Mouse (Mus musculus) hindbrain, embryonic 14.5 days (tissue): Measurements from ENCODE around the gene Prmt7. TPM values are rescaled to one million over a fixed set of nuclear protein-coding genes. Genes with fewer than 3 reads are reported as not detected.

Source experiments
- ATAC-seq: fragments of 200-750 bp; cut with Nextera tagmentation; 2 replicates; pipeline ENCODE4 v1.8.0; 2017; ENCODE audit warnings: moderate number of reproducible peaks, mild to moderate bottlenecking, moderate TSS enrichment, moderate library complexity; ENCODE audit not compliant: low FRiP score
- DNase-seq: peaks from one replicate; pipeline ENCODE4 v3.0.0-alpha.2; 2015; ENCODE audit warnings: low spot score
- H3K27ac ChIP-seq: fragments of 300-500 bp; sonication (generic); 2 replicates; pipeline ENCODE4 v1.5.1; 2014; ENCODE audit warnings: mild to moderate bottlenecking, moderate library complexity
- H3K27me3 ChIP-seq: fragments of 300-500 bp; sonication (generic); 2 replicates; pipeline ENCODE4 v1.6.1; 2014; ENCODE audit warnings: mild to moderate bottlenecking, low read length, mixed read lengths; ENCODE audit not compliant: control insufficient read depth, insufficient read depth
- H3K36me3 ChIP-seq: fragments of 300-500 bp; sonication (generic); replicated peaks from 2 replicates; pipeline ENCODE4 v1.6.1; 2014; ENCODE audit not compliant: control insufficient read depth, insufficient read depth
- H3K4me1 ChIP-seq: fragments of 300-500 bp; sonication (generic); replicated peaks from 2 replicates; pipeline ENCODE4 v1.6.1; 2014; ENCODE audit warnings: antibody characterized with exemption, low read length, mixed read lengths; ENCODE audit not compliant: control insufficient read depth, insufficient read depth
- H3K4me2 ChIP-seq: fragments of 300-500 bp; sonication (generic); replicated peaks from 2 replicates; pipeline ENCODE4 v1.6.1; 2014; ENCODE audit warnings: mild to moderate bottlenecking, moderate library complexity
- H3K4me3 ChIP-seq: fragments of 300-500 bp; sonication (generic); replicated peaks from 2 replicates; pipeline ENCODE4 v1.5.1; 2014; ENCODE audit warnings: mild to moderate bottlenecking, low read length
- H3K9ac ChIP-seq: fragments of 300-500 bp; sonication (generic); 2 replicates; pipeline ENCODE4 v1.6.1; 2014
- H3K9me3 ChIP-seq: fragments of 300-500 bp; sonication (generic); 2 replicates; pipeline ENCODE4 v1.6.1; 2016; ENCODE audit warnings: low read length; ENCODE audit not compliant: control insufficient read depth
- WGBS: fragments of 180-500 bp; shearing (Covaris S2); extraction: QIAGEN DNeasy Blood & Tissue Kit; methylation state at CpG from one replicate; pipeline ENCODE4 v1.1.7; 2014; 5-methylcytosine and 5-hydroxymethylcytosine counted together
- polyA plus RNA-seq: library from polyadenylated mRNA; unstranded; fragments of >200 nt; fragmentation: Nextera tagmentation; extraction: Ambion mirVana; gene quantifications from 2 replicates; pipeline ENCODE4 v1.2.1, GENCODE M21; 2014

The Prmt7 gene
- polyA plus RNA-seq, 1 experiment from 2014 or later, result 57.4 TPM

- H3K4me3 ChIP-seq, result peak overlapping the region; percentile 72
- H3K9me3 ChIP-seq, result no peaks in the 10 kb centered on the region
- peak overlapping the region; percentile 51 for H3K4me2 ChIP-seq
- peak; percentile 72 for ATAC-seq
- peak overlapping the region; percentile 85 for H3K9ac ChIP-seq
- WGBS, result 1% methylated on average over 35 of the region's 35 CpGs
- no peak for DNase-seq
- H3K27me3 ChIP-seq, result no peaks in the 10 kb centered on the region
- peaks cover 59% of the 10 kb centered on the region for H3K36me3 ChIP-seq
- H3K4me1 ChIP-seq, result peaks cover 14% of the 10 kb centered on the region
- peak overlapping the region; percentile 91 for H3K27ac ChIP-seq
Measured at GRCm38 (mm10) chr8:106210035-106210731, 553 bp upstream of the Prmt7 start.

GRCm38 (mm10) chr8:106211421-106211820 is 685 bp downstream of the Prmt7 start:
- H3K27me3 ChIP-seq, result no peaks in the 10 kb centered on the region
- peaks cover 14% of the 10 kb centered on the region for H3K4me1 ChIP-seq
- 7% methylated on average over 13 of the region's 13 CpGs for WGBS
- H3K36me3 ChIP-seq, result peaks cover 62% of the 10 kb centered on the region
- H3K9me3 ChIP-seq, result no peaks in the 10 kb centered on the region
- H3K4me2 ChIP-seq, result peak overlapping the region; percentile 51
- H3K4me3 ChIP-seq, result peak overlapping the region; percentile 72
- peak; percentile 45 for DNase-seq
- no peak for ATAC-seq
- H3K9ac ChIP-seq, result peak overlapping the region; percentile 85
- peak overlapping the region; percentile 91 for H3K27ac ChIP-seq

DNA sequence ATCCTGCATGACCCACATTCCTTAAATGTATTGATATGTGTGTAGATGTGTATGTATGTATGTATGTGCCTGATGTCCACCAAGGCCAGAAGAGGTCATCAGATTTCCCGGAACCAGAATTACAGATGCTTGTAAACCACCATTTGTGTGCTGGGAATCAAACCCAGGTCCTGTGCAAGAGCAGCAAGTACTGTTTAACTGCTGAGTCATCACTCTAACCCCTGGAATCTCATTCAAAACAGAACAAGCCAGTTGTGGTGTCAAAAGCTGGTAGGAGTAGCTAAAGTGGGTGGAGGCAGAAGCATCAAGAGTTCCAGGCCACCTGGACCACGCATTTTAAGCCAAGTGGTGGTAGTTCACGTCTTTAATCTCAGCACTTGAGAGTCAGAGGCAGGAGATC is 3.2 kb downstream of the Prmt7 start:
- DNase-seq, result no peak
- no peak overlapping the region for H3K4me3 ChIP-seq
- no peak overlapping the region for H3K4me2 ChIP-seq
- H3K36me3 ChIP-seq, result peaks cover 62% of the 10 kb centered on the region
- no peak overlapping the region for H3K27ac ChIP-seq
- H3K27me3 ChIP-seq, result no peaks in the 10 kb centered on the region
- ATAC-seq, result no peak
- H3K9me3 ChIP-seq, result no peaks in the 10 kb centered on the region
- WGBS, result 93% methylated on average over 3 of the region's 3 CpGs
- H3K4me1 ChIP-seq, result peaks cover 14% of the 10 kb centered on the region
- no peak overlapping the region for H3K9ac ChIP-seq

DNA sequence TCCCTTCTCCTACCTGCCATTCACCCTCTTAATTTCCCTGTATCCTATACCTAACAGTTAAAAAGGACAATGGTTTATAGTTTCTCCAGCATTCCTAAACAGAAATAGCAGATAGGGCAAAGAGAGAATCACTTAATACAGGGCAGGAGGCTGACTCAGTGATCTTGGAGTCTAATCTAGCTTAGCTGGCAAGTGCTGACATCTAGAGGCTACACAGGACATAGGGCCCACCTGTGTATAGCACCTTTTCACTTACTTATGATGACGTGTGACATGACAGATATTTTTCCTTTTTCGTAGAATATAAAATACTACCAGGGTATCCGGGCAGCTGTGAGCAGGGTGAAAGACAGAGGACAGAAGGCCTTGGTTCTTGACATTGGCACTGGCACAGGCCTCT is 8.9 kb downstream of the Prmt7 start:
- no peak overlapping the region for H3K9ac ChIP-seq
- H3K27me3 ChIP-seq, result no peaks in the 10 kb centered on the region
- no peaks in the 10 kb centered on the region for H3K9me3 ChIP-seq
- no peak overlapping the region for H3K4me2 ChIP-seq
- no peak overlapping the region for H3K4me3 ChIP-seq
- 92% methylated on average over 3 of the region's 3 CpGs for WGBS
- no peaks in the 10 kb centered on the region for H3K4me1 ChIP-seq
- ATAC-seq, result no peak
- H3K36me3 ChIP-seq, result peaks cover 96% of the 10 kb centered on the region
- no peak overlapping the region for H3K27ac ChIP-seq
- no peak for DNase-seq

- ATAC-seq (no peak), DNase-seq (peak; percentile 77)
- Histone ChIP-seq H3K27ac (no peak overlapping the region), H3K36me3 (peaks cover 84% of the 10 kb centered on the region), H3K4me2 (no peak overlapping the region), H3K4me3 (no peak overlapping the region), H3K9me3 (no peaks in the 10 kb centered on the region), H3K27me3 (no peaks in the 10 kb centered on the region), H3K9ac (no peak overlapping the region), H3K4me1 (no peaks in the 10 kb centered on the region)
- WGBS, result 46% methylated on average over 9 of the region's 9 CpGs
Measured at GRCm38 (mm10) chr8:106226589-106226988, 15.9 kb downstream of the Prmt7 start.

GRCm38 (mm10) chr8:106231536-106231935 is 20.8 kb downstream of the Prmt7 start:
- peaks cover 75% of the 10 kb centered on the region for H3K36me3 ChIP-seq
- ATAC-seq, result no peak
- H3K9ac ChIP-seq, result no peak overlapping the region
- H3K27me3 ChIP-seq, result no peaks in the 10 kb centered on the region
- no peak overlapping the region for H3K4me3 ChIP-seq
- H3K4me1 ChIP-seq, result no peaks in the 10 kb centered on the region
- WGBS, result 92% methylated on average over 7 of the region's 7 CpGs
- H3K9me3 ChIP-seq, result no peaks in the 10 kb centered on the region
- no peak for DNase-seq
- H3K27ac ChIP-seq, result no peak overlapping the region
- no peak overlapping the region for H3K4me2 ChIP-seq

DNA sequence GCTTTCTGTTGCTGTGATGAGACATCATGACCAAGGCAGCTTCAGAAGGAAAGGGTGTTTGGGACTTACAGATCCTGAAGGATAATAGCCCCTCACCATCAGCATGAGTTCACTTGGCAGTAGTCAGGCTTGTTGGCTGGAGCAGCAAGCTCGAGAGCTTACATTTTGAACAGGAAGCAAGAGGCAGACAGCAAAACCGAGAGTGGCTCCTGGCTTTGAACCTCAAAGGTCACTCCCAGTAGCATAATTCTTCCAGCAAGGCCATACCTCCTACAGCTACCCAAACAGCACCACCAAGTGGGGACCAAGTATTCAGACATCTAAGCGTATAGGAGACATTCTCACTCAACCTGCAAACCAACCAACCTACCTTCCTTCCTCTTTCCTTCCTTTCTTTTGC is 22.0 kb downstream of the Prmt7 start:
- H3K9ac ChIP-seq, result no peak overlapping the region
- peaks cover 74% of the 10 kb centered on the region for H3K36me3 ChIP-seq
- DNase-seq (no peak), ATAC-seq (no peak)
- H3K27me3 ChIP-seq, result no peaks in the 10 kb centered on the region
- H3K9me3 ChIP-seq, result no peaks in the 10 kb centered on the region
- H3K4me2 ChIP-seq, result no peak overlapping the region
- H3K4me1 ChIP-seq, result no peaks in the 10 kb centered on the region
- WGBS, result 86% methylated on average over 3 of the region's 3 CpGs
- no peak overlapping the region for H3K4me3 ChIP-seq
- H3K27ac ChIP-seq, result no peak overlapping the region

GRCm38 (mm10) chr8:106234567-106235261 is 24.0 kb downstream of the Prmt7 start:
- ATAC-seq (no peak), DNase-seq (no peak)
- 92% methylated on average over 17 of the region's 17 CpGs for WGBS
- Histone ChIP-seq H3K27me3 (no peaks in the 10 kb centered on the region), H3K4me1 (no peaks in the 10 kb centered on the region), H3K4me2 (no peak overlapping the region), H3K9ac (no peak overlapping the region), H3K27ac (no peak overlapping the region), H3K4me3 (no peak overlapping the region), H3K36me3 (peaks cover 70% of the 10 kb centered on the region), H3K9me3 (no peaks in the 10 kb centered on the region)

- no peaks in the 10 kb centered on the region for H3K4me1 ChIP-seq
- no peaks in the 10 kb centered on the region for H3K27me3 ChIP-seq
- DNase-seq, result no peak
- H3K9ac ChIP-seq, result no peak overlapping the region
- no peak overlapping the region for H3K27ac ChIP-seq
- H3K4me3 ChIP-seq, result no peak overlapping the region
- ATAC-seq, result no peak
- no peaks in the 10 kb centered on the region for H3K9me3 ChIP-seq
- 87% methylated on average over 5 of the region's 5 CpGs for WGBS
- H3K4me2 ChIP-seq, result no peak overlapping the region
- peaks cover 80% of the 10 kb centered on the region for H3K36me3 ChIP-seq
Measured at GRCm38 (mm10) chr8:106237106-106237505, 26.4 kb downstream of the Prmt7 start.
